Mouse (Mus musculus) neutrophil, adult 59 days (primary cell): ENCODE measurements around the gene Gm9736. TPM values are rescaled to one million over a fixed set of nuclear protein-coding genes. Genes with fewer than 3 reads are reported as not detected.

Experiments
- total RNA-seq, 2 experiments: library from RNA; stranded (reverse); gene quantifications; 1 replicate in 1 of 2; 2 replicates in 1 of 2; pipeline ENCODE4 v1.2.4; 2023

Gm9736 gene
- not detected for total RNA-seq

GRCm38 (mm10) chr10:77751254-77751653 lies at the start of gene Gm9736:
Gene Gm9736, minus strand, starts transcription at chr10:77751354.

GRCm38 (mm10) chr10:77798921-77799508 lies 47.9 kb upstream of the Gm9736 start, which contains the start of gene Gm19668:
Gene Gm19668, minus strand, starts transcription at chr10:77799133.

GRCm38 (mm10) chr10:77794976-77795375 lies 43.8 kb upstream of the Gm9736 start, which contains the start of gene Gm9639:
Gene Gm9639, minus strand, starts transcription at chr10:77795076.

GRCm38 (mm10) chr10:77787876-77788275 lies 36.7 kb upstream of the Gm9736 start, which contains the start of gene Gm7137:
Gene Gm7137, minus strand, starts transcription at chr10:77788200.

GRCm38 (mm10) chr10:77782442-77782841 lies 31.3 kb upstream of the Gm9736 start, which contains the start of gene Gm3250:
Gene Gm3250, minus strand, starts transcription at chr10:77782542.

GRCm38 (mm10) chr10:77776844-77777243 lies 25.7 kb upstream of the Gm9736 start, which contains the start of gene Gm7138:
Gene Gm7138, minus strand, starts transcription at chr10:77776944.

GRCm38 (mm10) chr10:77771225-77771624 lies 20.1 kb upstream of the Gm9736 start, which contains the start of gene Gm3238:
Gene Gm3238, minus strand, starts transcription at chr10:77771325.

GRCm38 (mm10) chr10:77759582-77759981 lies 8.4 kb upstream of the Gm9736 start, which contains the start of gene Gm3233:
Gene Gm3233, minus strand, starts transcription at chr10:77759682.

GRCm38 (mm10) chr10:77741924-77742688 lies 9.0 kb downstream of the Gm9736 start, which contains the start of gene Gm18596:
Gene Gm18596, minus strand, starts transcription at chr10:77742638.

GRCm38 (mm10) chr10:77726186-77726585 lies 25.0 kb downstream of the Gm9736 start, which contains the start of gene Gm10100:
Gene Gm10100, plus strand, starts transcription at chr10:77726486.

GRCm38 (mm10) chr10:77720299-77720698 lies 30.9 kb downstream of the Gm9736 start, which contains the start of gene Krtap12-1:
Gene Krtap12-1, plus strand, starts transcription at chr10:77720599.

GRCm38 (mm10) chr10:77715507-77715906 lies 35.6 kb downstream of the Gm9736 start, which contains the start of gene Gm10142:
Gene Gm10142, plus strand, starts transcription at chr10:77715807.

GRCm38 (mm10) chr10:77711157-77711556 lies 40.0 kb downstream of the Gm9736 start, which contains the start of gene Gm10024:
Gene Gm10024, plus strand, starts transcription at chr10:77711457.

GRCm38 (mm10) chr10:77706326-77706725 lies 44.8 kb downstream of the Gm9736 start, which contains the start of gene Gm10272:
Gene Gm10272, plus strand, starts transcription at chr10:77706626.

Other genes with a start within 250 kb of the Gm9736 start
- gene Fam207a, start 235.6 kb downstream of the Gm9736 start, total RNA-seq, result 10 to 100 TPM; 14.1 to 14.8 TPM
- 100 to 1,000 TPM; 864 to 906 TPM for gene Itgb2, start 221.1 kb downstream of the Gm9736 start, total RNA-seq
- 10 to 100 TPM; 84.8 to 91.5 TPM for gene Pttg1ip, start 169.6 kb downstream of the Gm9736 start, total RNA-seq
- 10 to 100 TPM; 53.3 to 62.0 TPM for gene Sumo3, start 145.3 kb downstream of the Gm9736 start, total RNA-seq
- not detected for gene Gm49325, start 145.2 kb downstream of the Gm9736 start, total RNA-seq
- 10 to 100 TPM; 31.4 to 37.3 TPM for gene Ube2g2, start 129.1 kb downstream of the Gm9736 start, total RNA-seq
- gene Tspear, start 64.8 kb downstream of the Gm9736 start, total RNA-seq, result not detected
- gene Gm19402, start 60.6 kb downstream of the Gm9736 start, total RNA-seq, result not detected
- gene Gm9508, start 54.1 kb downstream of the Gm9736 start, total RNA-seq, result not detected
- not detected for gene Gm10272, start 44.7 kb downstream of the Gm9736 start, total RNA-seq
- gene Gm10024, start 39.9 kb downstream of the Gm9736 start, total RNA-seq, result not detected
- not detected for gene Gm10142, start 35.5 kb downstream of the Gm9736 start, total RNA-seq
- not detected for gene Krtap12-1, start 30.8 kb downstream of the Gm9736 start, total RNA-seq
- not detected for gene Gm10100, start 24.9 kb downstream of the Gm9736 start, total RNA-seq
- not detected for gene Gm18596, start 8.7 kb downstream of the Gm9736 start, total RNA-seq
- gene Gm3233, start 8.3 kb upstream of the Gm9736 start, total RNA-seq, result not detected
- not detected for gene Gm3238, start 20.0 kb upstream of the Gm9736 start, total RNA-seq
- not detected for gene Gm7138, start 25.6 kb upstream of the Gm9736 start, total RNA-seq
- gene Gm3250, start 31.2 kb upstream of the Gm9736 start, total RNA-seq, result not detected
- not detected for gene Gm7137, start 36.8 kb upstream of the Gm9736 start, total RNA-seq
- not detected for gene Gm9639, start 43.7 kb upstream of the Gm9736 start, total RNA-seq
- not detected for gene Gm19668, start 47.8 kb upstream of the Gm9736 start, total RNA-seq
- gene Gm9507, start 60.5 kb upstream of the Gm9736 start, total RNA-seq, result not detected
- gene Gm2696, start 63.3 kb upstream of the Gm9736 start, total RNA-seq, result not detected
- gene Krtap10-4, start 75.7 kb upstream of the Gm9736 start, total RNA-seq, result not detected
- gene Krtap10-10, start 84.6 kb upstream of the Gm9736 start, total RNA-seq, result not detected
- not detected for gene Gm36176, start 95.4 kb upstream of the Gm9736 start, total RNA-seq
- gene Gm10318, start 101.5 kb upstream of the Gm9736 start, total RNA-seq, result not detected
- not detected for gene Gm3285, start 110.6 kb upstream of the Gm9736 start, total RNA-seq
- under 1 TPM; 0.11 to 0.31 TPM for gene Lrrc3, start 151.2 kb upstream of the Gm9736 start, total RNA-seq
- 100 to 1,000 TPM; 278 to 284 TPM for gene Trpm2, start 219.2 kb upstream of the Gm9736 start, total RNA-seq
- 1 to 10 TPM; 9.5 to 9.7 TPM for gene 1810043G02Rik, start 227.2 kb upstream of the Gm9736 start, total RNA-seq